Mouse (Mus musculus) heart, postnatal 25 days (tissue): ENCODE data around the gene Tstd1. TPM values are rescaled to one million over a fixed set of nuclear protein-coding genes. Genes with fewer than 3 reads are reported as not detected.

ENCODE experiments used
- DNase-seq: peaks from one replicate; pipeline ENCODE4 v3.0.0; 2022; ENCODE audit warnings: low spot score
- intact Hi-C: fragments of 180-260 bp; cut with DNase I; formaldehyde crosslinking; loops from one replicate; pipeline ENCODE4 v1.15.1; 2025
- total RNA-seq, 2 experiments: library from RNA; stranded (reverse); gene quantifications; 2 replicates each; pipeline ENCODE4 v1.2.3; 2021

Gene Tstd1
- total RNA-seq, 2 experiments from 2014 or later = 1.2 to 1.6 TPM

GRCm38 (mm10) chr1:171446854-171447253 is 28.2 kb downstream of the Tstd1 start:
- intact Hi-C loops = no loop called here
- DNase-seq = no peak

GRCm38 (mm10) chr1:171447692-171448091 is 29.0 kb downstream of the Tstd1 start:
- DNase-seq = no peak
- intact Hi-C loops = no loop called here

GRCm38 (mm10) chr1:171450062-171450461 is 31.4 kb downstream of the Tstd1 start:
- intact Hi-C loops = no loop called here
- no peak for DNase-seq

- intact Hi-C loops = no loop called here
- no peak for DNase-seq
Observed at GRCm38 (mm10) chr1:171451001-171451400, 32.3 kb downstream of the Tstd1 start.

GRCm38 (mm10) chr1:171452522-171452921 is 33.9 kb downstream of the Tstd1 start:
- no peak for DNase-seq
- intact Hi-C loops = loop anchor here (2.0 kb wide), 1 partner anchor 14 kb away; no protein-coding TSS in a partner anchor

GRCm38 (mm10) chr1:171452923-171453322 is 34.3 kb downstream of the Tstd1 start:
- intact Hi-C loops = loop anchor here (2.0 kb wide), 1 partner anchor 14 kb away; no protein-coding TSS in a partner anchor
- no peak for DNase-seq

GRCm38 (mm10) chr1:171454926-171455325 is 36.3 kb downstream of the Tstd1 start:
- intact Hi-C loops = no loop called here
- DNase-seq = no peak

- intact Hi-C loops = no loop called here
- DNase-seq = no peak
Observed at GRCm38 (mm10) chr1:171457568-171457967, 38.9 kb downstream of the Tstd1 start.

- intact Hi-C loops = no loop called here
- no peak for DNase-seq
Observed at GRCm38 (mm10) chr1:171459791-171460190, 41.1 kb downstream of the Tstd1 start.

GRCm38 (mm10) chr1:171460551-171461503 is 42.2 kb downstream of the Tstd1 start:
- DNase-seq = no peak
- intact Hi-C loops = no loop called here

GRCm38 (mm10) chr1:171463133-171463532 is 44.5 kb downstream of the Tstd1 start:
- intact Hi-C loops = no loop called here

GRCm38 (mm10) chr1:171465749-171466412 is 47.2 kb downstream of the Tstd1 start:
- DNase-seq = no peak
- intact Hi-C loops = no loop called here

More at GRCm38 (mm10) chr1:171463133-171463532, 44.5 kb downstream of the Tstd1 start:
- DNase-seq = no peak

- intact Hi-C loops = no loop called here
- no peak for DNase-seq
Observed at GRCm38 (mm10) chr1:171466565-171466964, 47.9 kb downstream of the Tstd1 start.

GRCm38 (mm10) chr1:171469678-171470077 is 51.0 kb downstream of the Tstd1 start:
- DNase-seq = no peak
- intact Hi-C loops = loop anchor here (2.0 to 10.0 kb wide), 3 partner anchors 32 to 355 kb away; partner anchors contain the start of genes Cfap126, F11r and Usf1

Other genes starting within 250 kb of the Tstd1 start
- 100 to 1,000 TPM; 253 to 281 TPM for gene Pcp4l1, start 222.6 kb upstream of the Tstd1 start, total RNA-seq
- not detected for gene Nr1i3, start 204.9 kb upstream of the Tstd1 start, total RNA-seq
- 100 to 1,000 TPM in 1 of 2 experiments, 10 to 100 TPM in 1; 88.9 to 101 TPM for gene Tomm40l, start 196.4 kb upstream of the Tstd1 start, total RNA-seq
- gene Apoa2, start 193.8 kb upstream of the Tstd1 start, total RNA-seq = 1 to 10 TPM; 2.9 to 3.0 TPM
- 10 to 100 TPM; 11.0 to 12.9 TPM for gene Fcer1g, start 184.5 kb upstream of the Tstd1 start, total RNA-seq
- 1 to 10 TPM in 1 of 2 experiments, under 1 TPM in 1; 0.49 to 2.0 TPM for gene Adamts4, start 168.5 kb upstream of the Tstd1 start, total RNA-seq
- 1,000 to 10,000 TPM; 1,437 to 1,441 TPM for gene Ndufs2, start 167.5 kb upstream of the Tstd1 start, total RNA-seq
- gene B4galt3, start 148.5 kb upstream of the Tstd1 start, total RNA-seq = 10 to 100 TPM; 16.4 to 17.8 TPM
- gene Ppox, start 137.7 kb upstream of the Tstd1 start, total RNA-seq = 10 to 100 TPM; 13.4 to 13.7 TPM
- 10 to 100 TPM; 19.7 to 21.3 TPM for gene Usp21, start 130.9 kb upstream of the Tstd1 start, total RNA-seq
- 10 to 100 TPM; 80.7 to 81.5 TPM for gene Ufc1, start 123.8 kb upstream of the Tstd1 start, total RNA-seq
- gene Dedd, start 89.7 kb upstream of the Tstd1 start, total RNA-seq = 10 to 100 TPM; 21.9 to 22.2 TPM
- gene Nit1, start 73.2 kb upstream of the Tstd1 start, total RNA-seq = 10 to 100 TPM; 26.1 to 29.9 TPM
- gene Pfdn2, start 73.2 kb upstream of the Tstd1 start, total RNA-seq = 10 to 100 TPM; 74.3 to 84.4 TPM
- not detected for gene Klhdc9, start 58.1 kb upstream of the Tstd1 start, total RNA-seq
- gene Nectin4, start 48.8 kb upstream of the Tstd1 start, total RNA-seq = under 1 TPM; 0.21 to 0.42 TPM
- gene Arhgap30, start 29.9 kb upstream of the Tstd1 start, total RNA-seq = 1 to 10 TPM; 2.7 TPM
- 10 to 100 TPM; 38.7 to 42.6 TPM for gene Usf1, start 7.6 kb upstream of the Tstd1 start, total RNA-seq
- 10 to 100 TPM; 37.1 to 38.9 TPM for gene F11r, start 18.7 kb downstream of the Tstd1 start, total RNA-seq
- 1 to 10 TPM; 2.4 to 3.3 TPM for gene Alyref2, start 84.6 kb downstream of the Tstd1 start, total RNA-seq
- gene Itln1, start 116.4 kb downstream of the Tstd1 start, total RNA-seq = not detected
- gene Cd244a, start 140.3 kb downstream of the Tstd1 start, total RNA-seq = under 1 TPM; 0.25 to 0.44 TPM
- gene Ly9, start 188.5 kb downstream of the Tstd1 start, total RNA-seq = under 1 TPM; 0.22 to 0.39 TPM
- under 1 TPM; 0.18 to 0.22 TPM for gene Slamf7, start 234.2 kb downstream of the Tstd1 start, total RNA-seq